Mouse (Mus musculus): ENCODE measurements around the gene Chl1. TPM values are rescaled to one million over a fixed set of nuclear protein-coding genes. Genes with fewer than 3 reads are reported as not detected.

Chl1 gene
- not detected for polyA plus RNA-seq (2012; fragmentation: generic; extraction: Trizol)

GRCm38 (mm10) chr6:103510392-103511289 lies at the start of gene Chl1:
Chl1 (plus strand) TSS chr6:103510586.

